Mouse (Mus musculus): ENCODE measurements around the gene Iqck. TPM values are rescaled to one million over a fixed set of nuclear protein-coding genes. Genes with fewer than 3 reads are reported as not detected.

Iqck gene
- polyA plus RNA-seq, 1 experiment, result 0.84 TPM

- peaks cover 23% of the 10 kb centered on the region for H3K79me2 ChIP-seq (ENCODE audit: control insufficient read depth, insufficient read depth)
- H3K27me3 ChIP-seq (ENCODE audit: control insufficient read depth, insufficient read depth, insufficient read length), result no peaks in the 10 kb centered on the region
- H3K4me3 ChIP-seq, result no peak overlapping the region
- peaks cover 21% of the 10 kb centered on the region for H3K36me3 ChIP-seq (ENCODE audit: control insufficient read depth, insufficient read depth)
- no peak overlapping the region for H3K4me2 ChIP-seq (ENCODE audit: low read depth)
- TF ChIP-seq MYOG (IDR thresholded peaks at IDR 0.05; ENCODE audit: control insufficient read depth in 1 of 3, insufficient read depth in 1 of 3, insufficient read length in 2 of 3, low read depth in 2 of 3), result no peak
- TF ChIP-seq E2F4 (IDR thresholded peaks at IDR 0.05; ENCODE audit: insufficient read depth), result no peak
- no peak for TF ChIP-seq REST (IDR thresholded peaks at IDR 0.05; ENCODE audit: insufficient read depth, insufficient read length)
- TF ChIP-seq POLR2A (IDR thresholded peaks at IDR 0.05; ENCODE audit: insufficient read length, low read depth), result no peak
- H3ac ChIP-seq (ENCODE audit: control insufficient read depth, insufficient read length), result no peak overlapping the region
These were observed 5.9 kb upstream of the Iqck start for GRCm38 (mm10) chr7:118849543-118850250.

GRCm38 (mm10) chr7:118850676-118851290 lies 4.8 kb upstream of the Iqck start:
- H3K27me3 ChIP-seq (ENCODE audit: control insufficient read depth, insufficient read depth, insufficient read length), result no peaks in the 10 kb centered on the region
- no peak for TF ChIP-seq MYOG (IDR thresholded peaks at IDR 0.05; ENCODE audit: control insufficient read depth in 1 of 3, insufficient read depth in 1 of 3, insufficient read length in 2 of 3, low read depth in 2 of 3)
- H3K4me2 ChIP-seq (ENCODE audit: low read depth), result peak overlapping the region; percentile 47
- H3K36me3 ChIP-seq (ENCODE audit: control insufficient read depth, insufficient read depth), result peaks cover 21% of the 10 kb centered on the region
- peaks cover 30% of the 10 kb centered on the region for H3K79me2 ChIP-seq (ENCODE audit: control insufficient read depth, insufficient read depth)
- H3K4me3 ChIP-seq, result no peak overlapping the region
- H3ac ChIP-seq (ENCODE audit: control insufficient read depth, insufficient read length), result no peak overlapping the region

GRCm38 (mm10) chr7:118851571-118851970 lies 4.0 kb upstream of the Iqck start:
- H3K27me3 ChIP-seq (ENCODE audit: control insufficient read depth, insufficient read depth, insufficient read length), result no peaks in the 10 kb centered on the region
- peaks cover 30% of the 10 kb centered on the region for H3K79me2 ChIP-seq (ENCODE audit: control insufficient read depth, insufficient read depth)
- peaks cover 21% of the 10 kb centered on the region for H3K36me3 ChIP-seq (ENCODE audit: control insufficient read depth, insufficient read depth)
- H3K4me2 ChIP-seq (ENCODE audit: low read depth), result peak overlapping the region; percentile 47
- no peak overlapping the region for H3K4me3 ChIP-seq
- H3ac ChIP-seq (ENCODE audit: control insufficient read depth, insufficient read length), result no peak overlapping the region
- TF ChIP-seq MYOG (IDR thresholded peaks at IDR 0.05; ENCODE audit: control insufficient read depth in 1 of 3, insufficient read depth in 1 of 3, insufficient read length in 2 of 3, low read depth in 2 of 3), result peak in 1 of 3 experiments; percentile 11
- no peak for TF ChIP-seq USF1 (IDR thresholded peaks at IDR 0.05; ENCODE audit: low read depth)

GRCm38 (mm10) chr7:118852611-118853010 lies 2.9 kb upstream of the Iqck start:
- no peak for TF ChIP-seq MAX (IDR thresholded peaks at IDR 0.05; ENCODE audit: low read depth)
- H3K79me2 ChIP-seq (ENCODE audit: control insufficient read depth, insufficient read depth), result peaks cover 30% of the 10 kb centered on the region
- no peak overlapping the region for H3K4me2 ChIP-seq (ENCODE audit: low read depth)
- H3K4me3 ChIP-seq, result no peak overlapping the region
- no peaks in the 10 kb centered on the region for H3K27me3 ChIP-seq (ENCODE audit: control insufficient read depth, insufficient read depth, insufficient read length)
- H3K36me3 ChIP-seq (ENCODE audit: control insufficient read depth, insufficient read depth), result peaks cover 16% of the 10 kb centered on the region
- no peak overlapping the region for H3ac ChIP-seq (ENCODE audit: control insufficient read depth, insufficient read length)

GRCm38 (mm10) chr7:118854606-118855005 lies 946 bp upstream of the Iqck start:
- Histone ChIP-seq H3K4me2 (ENCODE audit: low read depth) (peak overlapping the region; percentile 99), H3K36me3 (ENCODE audit: control insufficient read depth, insufficient read depth) (peaks cover 14% of the 10 kb centered on the region), H3K27me3 (ENCODE audit: control insufficient read depth, insufficient read depth, insufficient read length) (no peaks in the 10 kb centered on the region), H3K79me2 (ENCODE audit: control insufficient read depth, insufficient read depth) (peaks cover 30% of the 10 kb centered on the region), H3ac (ENCODE audit: control insufficient read depth, insufficient read length) (peak overlapping the region; percentile 60), H3K4me3 (peak overlapping the region; percentile 90)
- TF ChIP-seq USF1 (IDR thresholded peaks at IDR 0.05; ENCODE audit: low read depth) (no peak), MYOG (IDR thresholded peaks at IDR 0.05; ENCODE audit: control insufficient read depth in 1 of 3, insufficient read depth in 1 of 3, insufficient read length in 2 of 3, low read depth in 2 of 3) (peak in 1 of 3 experiments; percentile 12), MYOD1 (IDR thresholded peaks at IDR 0.05; ENCODE audit: control insufficient read depth in 1 of 3, insufficient read length in 2 of 3, low read depth in 2 of 3) (peak in 1 of 3 experiments; percentile 46)

GRCm38 (mm10) chr7:118855877-118856304 lies 339 bp downstream of the Iqck start, which contains the start of gene Knop1:
Gene Knop1, minus strand, starts transcription at chr7:118856254.
- peaks cover 10% of the 10 kb centered on the region for H3K36me3 ChIP-seq (ENCODE audit: control insufficient read depth, insufficient read depth)

More at GRCm38 (mm10) chr7:118855877-118856304, 339 bp downstream of the Iqck start, which contains the start of gene Knop1:
- Histone ChIP-seq H3ac (ENCODE audit: control insufficient read depth, insufficient read length) (peak within 1 kb of the TSS; percentile 60), H3K27me3 (ENCODE audit: control insufficient read depth, insufficient read depth, insufficient read length) (no peaks in the 10 kb centered on the region), H3K79me2 (ENCODE audit: control insufficient read depth, insufficient read depth) (peaks cover 27% of the 10 kb centered on the region), H3K4me2 (ENCODE audit: low read depth) (peak within 1 kb of the TSS; percentile 99), H3K4me3 (peak within 1 kb of the TSS; percentile 90)
- TF ChIP-seq USF1 (IDR thresholded peaks at IDR 0.05; ENCODE audit: low read depth) (no peak), TCF12 (IDR thresholded peaks at IDR 0.05; ENCODE audit: insufficient read depth, poor library complexity, severe bottlenecking) (no peak), E2F4 (IDR thresholded peaks at IDR 0.05; ENCODE audit: insufficient read depth) (no peak), POLR2A (IDR thresholded peaks at IDR 0.05; ENCODE audit: insufficient read length, low read depth) (no peak), MYOD1 (IDR thresholded peaks at IDR 0.05; ENCODE audit: control insufficient read depth in 1 of 3, insufficient read length in 2 of 3, low read depth in 2 of 3) (no peak), MAX (IDR thresholded peaks at IDR 0.05; ENCODE audit: low read depth) (no peak), POLR2AphosphoS2 (IDR thresholded peaks at IDR 0.05; ENCODE audit: insufficient read length, low read depth) (no peak), MYOG (IDR thresholded peaks at IDR 0.05; ENCODE audit: control insufficient read depth in 1 of 3, insufficient read depth in 1 of 3, insufficient read length in 2 of 3, low read depth in 2 of 3) (no peak), TCF3 (IDR thresholded peaks at IDR 0.05; ENCODE audit: insufficient read length, low read depth) (no peak), SRF (IDR thresholded peaks at IDR 0.05; ENCODE audit: control insufficient read depth, insufficient read length, low read depth) (no peak)

Measured in myocyte (in vitro differentiated cells).